Mouse (Mus musculus): Measurements from ENCODE around the gene Slc38a3. TPM values are rescaled to one million over a fixed set of nuclear protein-coding genes. Genes with fewer than 3 reads are reported as not detected.

The Slc38a3 gene
- total RNA-seq (2014; rRNA removed) (43.5 and 60.9 TPM in 2 replicates), polyA plus RNA-seq (2015; fragmentation: Nextera tagmentation; extraction: Ambion mirVana) (38.7 and 39.8 TPM in 2 replicates)

GRCm38 (mm10) chr9:107669480-107669945, at the start of gene Slc38a3:
TSS of gene Slc38a3 (minus strand) at chr9:107669530.
- Histone ChIP-seq H3K36me3 (ENCODE audit: insufficient read depth) (no peaks in the 10 kb centered on the region), H3K9me3 (ENCODE audit: low read length) (no peaks in the 10 kb centered on the region), H3K4me2 (ENCODE audit: low read depth) (no peak within 1 kb of the TSS), H3K4me3 (ENCODE audit: low read depth, low read length) (no peak within 1 kb of the TSS), H3K27me3 (ENCODE audit: insufficient read depth, low read length) (no peaks in the 10 kb centered on the region; the same call in none of the 2 replicates), H3K9ac (no peak within 1 kb of the TSS), H3K27ac (ENCODE audit: low read depth, low read length) (no peak within 1 kb of the TSS), H3K4me1 (ENCODE audit: insufficient read depth) (peaks cover 18% of the 10 kb centered on the region)
- no peak for TF ChIP-seq CTCF (IDR thresholded peaks at IDR 0.05; ENCODE audit: low read depth)
- ATAC-seq (no peak), DNase-seq (no peak)
- WGBS: 91% methylated on average over 9 of the region's 9 CpGs

- no peak overlapping the region for H3K4me2 ChIP-seq (ENCODE audit: low read depth)
- H3K27me3 ChIP-seq (ENCODE audit: insufficient read depth, low read length): no peaks in the 10 kb centered on the region
- no peak overlapping the region for H3K4me3 ChIP-seq (ENCODE audit: low read depth, low read length)
- H3K9ac ChIP-seq: no peak overlapping the region
- TF ChIP-seq CTCF (IDR thresholded peaks at IDR 0.05; ENCODE audit: low read depth): no peak
- H3K36me3 ChIP-seq (ENCODE audit: insufficient read depth): no peaks in the 10 kb centered on the region
- no peak overlapping the region for H3K27ac ChIP-seq (ENCODE audit: low read depth, low read length)
- no peaks in the 10 kb centered on the region for H3K9me3 ChIP-seq (ENCODE audit: low read length)
- no peak for ATAC-seq
- WGBS: 43% methylated on average over 6 of the region's 6 CpGs
- H3K4me1 ChIP-seq (ENCODE audit: insufficient read depth): no peaks in the 10 kb centered on the region
- DNase-seq: no peak
Observed at GRCm38 (mm10) chr9:107716951-107717350, 47.6 kb upstream of the Slc38a3 start.

DNA sequence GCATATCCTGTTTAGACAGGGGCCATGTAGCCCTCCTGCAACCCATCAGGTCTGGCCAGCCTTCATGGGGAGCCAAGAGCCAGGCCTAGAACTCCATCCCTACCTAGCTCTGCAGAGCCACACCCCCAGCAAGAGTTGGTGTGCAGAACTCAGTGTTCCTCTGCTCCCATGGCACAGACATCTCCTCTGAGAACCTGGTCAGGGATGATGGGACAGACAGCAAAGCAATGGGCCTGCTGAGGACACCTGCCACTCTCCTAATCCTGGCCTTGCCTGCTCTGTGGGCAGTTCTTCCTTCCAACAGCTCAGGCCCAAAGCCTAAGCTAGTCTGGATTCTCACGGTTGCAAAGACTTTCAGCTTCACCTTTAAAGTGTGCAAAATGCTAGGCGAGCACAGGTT, 46.3 kb upstream of the Slc38a3 start:
- no peak for TF ChIP-seq CTCF (IDR thresholded peaks at IDR 0.05; ENCODE audit: low read depth)
- H3K9me3 ChIP-seq (ENCODE audit: low read length): no peaks in the 10 kb centered on the region
- H3K27ac ChIP-seq (ENCODE audit: low read depth, low read length): no peak overlapping the region
- WGBS: 84% methylated on average over 2 of the region's 2 CpGs
- no peak overlapping the region for H3K9ac ChIP-seq
- H3K4me1 ChIP-seq (ENCODE audit: insufficient read depth): no peaks in the 10 kb centered on the region
- H3K4me2 ChIP-seq (ENCODE audit: low read depth): no peak overlapping the region
- H3K4me3 ChIP-seq (ENCODE audit: low read depth, low read length): no peak overlapping the region
- no peaks in the 10 kb centered on the region for H3K36me3 ChIP-seq (ENCODE audit: insufficient read depth)
- DNase-seq: no peak
- ATAC-seq: no peak
- H3K27me3 ChIP-seq (ENCODE audit: insufficient read depth, low read length): no peaks in the 10 kb centered on the region

GRCm38 (mm10) chr9:107714221-107714952, 45.1 kb upstream of the Slc38a3 start:
- H3K4me1 ChIP-seq (ENCODE audit: insufficient read depth): no peaks in the 10 kb centered on the region
- no peak for DNase-seq
- no peak for ATAC-seq
- no peak overlapping the region for H3K4me2 ChIP-seq (ENCODE audit: low read depth)
- no peak overlapping the region for H3K27ac ChIP-seq (ENCODE audit: low read depth, low read length)
- no peak overlapping the region for H3K4me3 ChIP-seq (ENCODE audit: low read depth, low read length)
- no peaks in the 10 kb centered on the region for H3K9me3 ChIP-seq (ENCODE audit: low read length)
- H3K27me3 ChIP-seq (ENCODE audit: insufficient read depth, low read length): no peaks in the 10 kb centered on the region
- no peak for TF ChIP-seq CTCF (IDR thresholded peaks at IDR 0.05; ENCODE audit: low read depth)
- WGBS: 10% methylated on average over 12 of the region's 12 CpGs
- H3K9ac ChIP-seq: no peak overlapping the region
- H3K36me3 ChIP-seq (ENCODE audit: insufficient read depth): no peaks in the 10 kb centered on the region

DNA sequence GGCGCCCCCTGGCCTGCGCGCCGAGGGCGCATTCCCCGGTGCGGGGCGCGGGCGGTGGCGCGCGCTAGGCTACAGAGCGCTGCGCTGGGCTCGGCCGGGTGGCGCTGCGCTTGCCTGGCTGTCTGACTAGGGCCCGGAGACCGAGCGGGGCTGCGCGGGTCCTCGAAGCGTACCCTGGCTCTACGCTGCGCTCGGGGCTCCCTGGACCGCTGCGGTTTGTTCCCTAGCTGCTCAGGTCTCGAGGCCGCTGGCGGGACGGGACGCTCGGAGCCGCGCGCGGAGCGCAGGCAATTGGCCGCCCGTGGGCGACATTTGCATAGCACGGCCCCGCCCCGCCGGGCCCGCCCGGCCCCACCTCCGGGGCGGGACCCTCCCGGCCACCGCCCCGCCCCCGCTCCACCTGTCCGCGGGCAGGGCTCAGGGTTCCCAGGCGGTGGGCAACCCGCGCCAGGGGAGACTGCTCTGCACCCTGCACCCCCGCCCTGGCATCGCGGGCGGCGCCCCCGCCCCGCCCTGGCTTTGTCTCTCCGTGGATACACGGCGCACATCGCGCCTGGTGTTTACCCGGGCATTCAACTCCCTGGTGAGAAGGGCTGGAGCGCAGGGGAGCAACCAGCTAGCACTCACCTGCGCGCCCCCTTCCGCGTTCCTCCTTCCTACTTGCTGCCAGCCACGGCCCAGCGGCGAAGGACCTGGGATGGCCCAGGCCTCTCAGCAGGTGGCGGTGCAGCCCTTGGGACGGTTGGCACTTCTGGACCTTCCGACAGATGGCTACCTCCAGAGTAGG, 40.6 kb upstream of the Slc38a3 start, which contains the start of gene Sema3f:
Gene Sema3f (minus strand): TSS at position 779 of the 787 bp plus-strand sequence.
- Histone ChIP-seq H3K36me3 (ENCODE audit: insufficient read depth) (peaks cover 6% of the 10 kb centered on the region; the same call in 1 of the 2 replicates), H3K27ac (ENCODE audit: low read depth, low read length) (peak within 1 kb of the TSS; percentile 80), H3K4me3 (ENCODE audit: low read depth, low read length) (peak within 1 kb of the TSS; percentile 75), H3K4me1 (ENCODE audit: insufficient read depth) (peaks cover 12% of the 10 kb centered on the region; the same call in 1 of the 2 replicates), H3K9me3 (ENCODE audit: low read length) (no peaks in the 10 kb centered on the region), H3K9ac (peak within 1 kb of the TSS; percentile 73), H3K4me2 (ENCODE audit: low read depth) (peak within 1 kb of the TSS; percentile 91), H3K27me3 (ENCODE audit: insufficient read depth, low read length) (no peaks in the 10 kb centered on the region)
- DNase-seq (peak; percentile 85), ATAC-seq (peak; percentile 76)
- peak; percentile 54 for TF ChIP-seq CTCF (IDR thresholded peaks at IDR 0.05; ENCODE audit: low read depth)
- WGBS: 3% methylated on average over 74 of the region's 86 CpGs

DNA sequence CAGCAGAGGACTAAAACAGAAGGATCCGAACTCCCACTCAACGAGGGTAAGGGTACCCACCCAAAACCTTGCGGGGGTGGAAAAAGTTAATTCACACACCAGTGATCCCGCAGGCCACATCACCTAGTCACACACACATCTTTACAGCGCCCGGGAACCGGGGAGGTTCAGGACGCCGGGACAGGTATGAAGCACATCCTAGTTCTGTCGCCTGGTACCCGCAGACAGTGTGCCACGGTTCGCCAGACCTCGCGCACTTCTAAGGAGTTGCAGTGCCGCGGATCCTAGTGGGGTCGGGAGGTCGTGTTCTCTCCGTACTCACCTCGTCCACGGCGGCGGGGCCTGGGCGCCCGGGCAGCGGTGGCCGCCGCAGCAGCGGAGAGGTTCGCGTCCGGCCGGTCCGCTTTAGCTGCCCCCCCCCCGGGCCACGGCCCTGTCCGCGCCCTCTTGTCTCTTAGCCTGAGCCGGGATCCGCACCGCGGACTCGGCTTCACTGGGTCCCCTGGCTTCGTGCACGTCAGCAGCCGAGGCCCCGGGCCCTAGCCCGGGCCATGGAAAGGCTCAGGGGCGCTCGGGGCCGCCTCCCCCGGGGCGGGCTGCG, 39.9 kb upstream of the Slc38a3 start:
- no peak for TF ChIP-seq CTCF (IDR thresholded peaks at IDR 0.05; ENCODE audit: low read depth)
- H3K9me3 ChIP-seq (ENCODE audit: low read length): no peaks in the 10 kb centered on the region
- peak overlapping the region; percentile 75 for H3K4me3 ChIP-seq (ENCODE audit: low read depth, low read length)
- DNase-seq: no peak
- peak overlapping the region; percentile 73 for H3K9ac ChIP-seq
- H3K4me1 ChIP-seq (ENCODE audit: insufficient read depth): peaks cover 12% of the 10 kb centered on the region; the same call in 1 of the 2 replicates
- 2% methylated on average over 53 of the region's 55 CpGs for WGBS
- peak overlapping the region; percentile 91 for H3K4me2 ChIP-seq (ENCODE audit: low read depth)
- H3K36me3 ChIP-seq (ENCODE audit: insufficient read depth): peaks cover 7% of the 10 kb centered on the region; the same call in 1 of the 2 replicates
- peak overlapping the region; percentile 80 for H3K27ac ChIP-seq (ENCODE audit: low read depth, low read length)
- H3K27me3 ChIP-seq (ENCODE audit: insufficient read depth, low read length): no peaks in the 10 kb centered on the region
- ATAC-seq: 0 out of 2 replicates have a peak, but pooled peaks have one; percentile 12
